Mouse (Mus musculus) kidney, adult 2 months (tissue): ENCODE results near the gene Eno2.

Experiments used
- CTCF ChIP-seq: fragments of 200-500 bp; conservative IDR thresholded peaks from 2 replicates; pipeline ENCODE4 v1.5.1; 2011; ENCODE audit warnings: low read depth, mild to moderate bottlenecking, control low read depth, low read length, moderate library complexity, mixed read lengths; ENCODE audit not compliant: insufficient read depth, insufficient read length
- POLR2A ChIP-seq: fragments of 200-500 bp; IDR thresholded peaks from one replicate; pipeline ENCODE4 v1.6.1; 2011; ENCODE audit warnings: low read depth, low read length, control low read depth

DNA sequence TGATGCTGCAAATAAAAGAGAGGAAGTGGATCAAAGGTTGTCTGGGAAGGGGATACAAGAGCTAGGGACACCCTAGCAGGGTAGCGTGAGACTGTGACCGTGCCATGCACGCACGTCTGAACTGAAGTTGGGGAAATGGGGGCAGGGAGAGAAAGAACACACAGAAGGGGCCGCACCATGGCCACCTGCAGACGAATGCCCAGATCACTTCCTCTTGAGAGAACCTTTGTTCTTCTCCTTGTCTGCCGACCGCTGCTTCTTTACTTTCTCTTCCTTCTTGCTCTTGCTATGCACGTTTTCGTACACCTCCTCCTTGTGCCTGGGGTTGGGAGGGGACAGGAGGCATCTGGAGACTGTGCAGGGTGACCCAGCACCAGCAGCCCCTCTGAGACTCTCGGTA, 48.6 kb downstream of the Eno2 start:
- TF ChIP-seq CTCF (no peak), POLR2A (no peak)
